Mouse (Mus musculus): ENCODE measurements around the gene Nppb. TPM values are rescaled to one million over a fixed set of nuclear protein-coding genes. Genes with fewer than 3 reads are reported as not detected.

Gene Nppb
- total and polyA plus RNA-seq, 2 experiments from 2014 or later = not detected

- Histone ChIP-seq H3K36me3 (ENCODE audit: insufficient read depth, low read length) (peaks cover 36% of the 10 kb centered on the region), H3K4me3 (ENCODE audit: low read depth, low read length) (no peak overlapping the region), H3K9ac (replicated peaks; ENCODE audit: low read length, poor library complexity, severe bottlenecking) (0 out of 2 replicates have a peak overlapping the region, but pooled peaks have one; percentile 2), H3K27ac (ENCODE audit: low read depth, low read length) (peak overlapping the region; percentile 18; the same call in 1 of the 2 replicates), H3K4me1 (ENCODE audit: insufficient read depth, low read length) (peaks cover 5% of the 10 kb centered on the region; the same call in 1 of the 2 replicates), H3K27me3 (ENCODE audit: insufficient read depth, low read length) (no peaks in the 10 kb centered on the region), H3K9me3 (ENCODE audit: low read length) (no peaks in the 10 kb centered on the region), H3K4me2 (ENCODE audit: low read depth, low read length, poor library complexity, severe bottlenecking) (no peak overlapping the region)
- no peak for DNase-seq (ENCODE audit: low spot score)
- TF ChIP-seq CTCF (IDR thresholded peaks at IDR 0.05) = no peak
- 42% methylated on average over 8 of the region's 8 CpGs for WGBS
- ATAC-seq (ENCODE audit: low FRiP score) = no peak
Measured at GRCm38 (mm10) chr4:148001866-148002265, 16.3 kb downstream of the Nppb start.

- WGBS = 92% methylated on average over 7 of the region's 7 CpGs
- no peak overlapping the region for H3K4me2 ChIP-seq (ENCODE audit: low read depth, low read length, poor library complexity, severe bottlenecking)
- H3K9ac ChIP-seq (replicated peaks; ENCODE audit: low read length, poor library complexity, severe bottlenecking) = no peak overlapping the region
- H3K27ac ChIP-seq (ENCODE audit: low read depth, low read length) = no peak overlapping the region
- no peaks in the 10 kb centered on the region for H3K9me3 ChIP-seq (ENCODE audit: low read length)
- H3K4me1 ChIP-seq (ENCODE audit: insufficient read depth, low read length) = peaks cover 5% of the 10 kb centered on the region; the same call in 1 of the 2 replicates
- H3K36me3 ChIP-seq (ENCODE audit: insufficient read depth, low read length) = peaks cover 60% of the 10 kb centered on the region
- no peaks in the 10 kb centered on the region for H3K27me3 ChIP-seq (ENCODE audit: insufficient read depth, low read length)
- no peak overlapping the region for H3K4me3 ChIP-seq (ENCODE audit: low read depth, low read length)
- no peak for TF ChIP-seq CTCF (IDR thresholded peaks at IDR 0.05)
- ATAC-seq (ENCODE audit: low FRiP score) = no peak
- no peak for DNase-seq (ENCODE audit: low spot score)
Measured at GRCm38 (mm10) chr4:148004361-148004760, 18.8 kb downstream of the Nppb start.

- Histone ChIP-seq H3K4me3 (ENCODE audit: low read depth, low read length) (no peak overlapping the region), H3K27me3 (ENCODE audit: insufficient read depth, low read length) (no peaks in the 10 kb centered on the region), H3K4me1 (ENCODE audit: insufficient read depth, low read length) (no peaks in the 10 kb centered on the region), H3K4me2 (ENCODE audit: low read depth, low read length, poor library complexity, severe bottlenecking) (no peak overlapping the region), H3K9me3 (ENCODE audit: low read length) (no peaks in the 10 kb centered on the region), H3K36me3 (ENCODE audit: insufficient read depth, low read length) (peaks cover 97% of the 10 kb centered on the region), H3K9ac (replicated peaks; ENCODE audit: low read length, poor library complexity, severe bottlenecking) (no peak overlapping the region), H3K27ac (ENCODE audit: low read depth, low read length) (no peak overlapping the region)
- ATAC-seq (ENCODE audit: low FRiP score) = no peak
- peak; percentile 76 for TF ChIP-seq CTCF (IDR thresholded peaks at IDR 0.05)
- 75% methylated on average over 4 of the region's 4 CpGs for WGBS
- DNase-seq (ENCODE audit: low spot score) = peak; percentile 47
Measured at GRCm38 (mm10) chr4:148008412-148008811, 22.8 kb downstream of the Nppb start.

GRCm38 (mm10) chr4:148009641-148010040, 24.1 kb downstream of the Nppb start:
- H3K27ac ChIP-seq (ENCODE audit: low read depth, low read length) = no peak overlapping the region
- 93% methylated on average over 2 of the region's 2 CpGs for WGBS
- no peaks in the 10 kb centered on the region for H3K4me1 ChIP-seq (ENCODE audit: insufficient read depth, low read length)
- H3K27me3 ChIP-seq (ENCODE audit: insufficient read depth, low read length) = no peaks in the 10 kb centered on the region
- peaks cover 98% of the 10 kb centered on the region for H3K36me3 ChIP-seq (ENCODE audit: insufficient read depth, low read length)
- H3K9ac ChIP-seq (replicated peaks; ENCODE audit: low read length, poor library complexity, severe bottlenecking) = no peak overlapping the region
- ATAC-seq (ENCODE audit: low FRiP score) (no peak), DNase-seq (ENCODE audit: low spot score) (no peak)
- no peaks in the 10 kb centered on the region for H3K9me3 ChIP-seq (ENCODE audit: low read length)
- no peak overlapping the region for H3K4me2 ChIP-seq (ENCODE audit: low read depth, low read length, poor library complexity, severe bottlenecking)
- TF ChIP-seq CTCF (IDR thresholded peaks at IDR 0.05) = no peak
- H3K4me3 ChIP-seq (ENCODE audit: low read depth, low read length) = no peak overlapping the region

- TF ChIP-seq CTCF (IDR thresholded peaks at IDR 0.05) = no peak
- ATAC-seq (ENCODE audit: low FRiP score) (no peak), DNase-seq (ENCODE audit: low spot score) (no peak)
- H3K27ac ChIP-seq (ENCODE audit: low read depth, low read length) = no peak overlapping the region
- H3K4me3 ChIP-seq (ENCODE audit: low read depth, low read length) = no peak overlapping the region
- H3K4me1 ChIP-seq (ENCODE audit: insufficient read depth, low read length) = no peaks in the 10 kb centered on the region
- H3K36me3 ChIP-seq (ENCODE audit: insufficient read depth, low read length) = peaks cover 99% of the 10 kb centered on the region
- H3K9ac ChIP-seq (replicated peaks; ENCODE audit: low read length, poor library complexity, severe bottlenecking) = no peak overlapping the region
- no peak overlapping the region for H3K4me2 ChIP-seq (ENCODE audit: low read depth, low read length, poor library complexity, severe bottlenecking)
- H3K27me3 ChIP-seq (ENCODE audit: insufficient read depth, low read length) = no peaks in the 10 kb centered on the region
- no peaks in the 10 kb centered on the region for H3K9me3 ChIP-seq (ENCODE audit: low read length)
- 75% methylated on average over 3 of the region's 3 CpGs for WGBS
Measured at GRCm38 (mm10) chr4:148011332-148011731, 25.7 kb downstream of the Nppb start.

- no peaks in the 10 kb centered on the region for H3K9me3 ChIP-seq (ENCODE audit: low read length)
- no peaks in the 10 kb centered on the region for H3K4me1 ChIP-seq (ENCODE audit: insufficient read depth, low read length)
- WGBS = 97% methylated on average over 4 of the region's 4 CpGs
- no peak overlapping the region for H3K4me3 ChIP-seq (ENCODE audit: low read depth, low read length)
- no peak for DNase-seq (ENCODE audit: low spot score)
- H3K4me2 ChIP-seq (ENCODE audit: low read depth, low read length, poor library complexity, severe bottlenecking) = no peak overlapping the region
- no peaks in the 10 kb centered on the region for H3K27me3 ChIP-seq (ENCODE audit: insufficient read depth, low read length)
- no peak for TF ChIP-seq CTCF (IDR thresholded peaks at IDR 0.05)
- no peak for ATAC-seq (ENCODE audit: low FRiP score)
- no peak overlapping the region for H3K9ac ChIP-seq (replicated peaks; ENCODE audit: low read length, poor library complexity, severe bottlenecking)
- H3K36me3 ChIP-seq (ENCODE audit: insufficient read depth, low read length) = peaks cover 99% of the 10 kb centered on the region
- no peak overlapping the region for H3K27ac ChIP-seq (ENCODE audit: low read depth, low read length)
Measured at GRCm38 (mm10) chr4:148012216-148012615, 26.6 kb downstream of the Nppb start.
